ENCODE assay signal across 8 mouse cellular contexts in the genomic region with DNA sequence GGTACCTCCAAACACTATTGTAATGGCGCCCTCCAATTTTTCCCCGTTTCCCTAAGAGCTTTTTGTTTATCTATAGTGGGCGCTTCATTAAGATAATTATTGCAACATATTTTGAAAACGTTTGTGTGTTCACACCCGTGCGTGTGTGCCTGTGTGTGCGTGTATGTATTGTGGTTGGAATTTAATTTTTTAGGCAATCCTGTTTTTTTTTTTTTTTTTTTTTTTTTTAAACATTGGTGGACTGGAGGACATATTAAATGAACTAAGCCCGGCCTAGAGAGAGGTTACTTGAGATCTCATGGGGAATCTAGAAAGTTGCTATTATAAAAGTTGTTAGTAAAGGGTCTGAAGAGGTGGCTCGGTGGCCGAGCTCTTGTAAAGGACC. TPM values are rescaled to one million over a fixed set of nuclear protein-coding genes. Genes with fewer than 3 reads are reported as not detected.
A peak's percentile ranks its signal among the peaks of the same experiment; 100 is the strongest.
DNase-seq lines count a peak whose midpoint lies in the region; ATAC-seq and TF ChIP-seq lines count a peak whose summit lies in the region.

No protein-coding gene starts in this region.

- WGBS in heart, adult 2 months, result 6% methylated on average over 10 of the region's 10 CpGs
- WGBS in liver, embryonic 12.5 days (ENCODE audit: insufficient replicate concordance), result 10% methylated on average over 10 of the region's 10 CpGs

- no peaks in the 10 kb centered on the region for H3K9me3 ChIP-seq in liver, embryonic 12.5 days (replicated peaks)

- no peak for ATAC-seq in liver, embryonic 12.5 days

- peaks cover 5% of the 10 kb centered on the region; the same call in 1 of the 2 replicates for H3K79me2 ChIP-seq in heart, adult 2 months (replicated peaks; ENCODE audit: control insufficient read depth, insufficient read depth, low read length)

- intact Hi-C loops in heart, adult 2 months (cut with DNase I), result no loop called here

- DNase-seq in heart, adult 2 months, result no peak
- DNase-seq in heart, postnatal 4 days, result no peak
- no peak for DNase-seq in testis, postnatal 14 days (ENCODE audit: low spot score)
- no peak for DNase-seq in urinary bladder, postnatal 25 days (ENCODE audit: low spot score)
- DNase-seq in gastrocnemius, postnatal 4 days (ENCODE audit: low spot score in 2 of 2), result no peak
- no peak for DNase-seq in right cerebral cortex, postnatal 25 days

- H3K4me1 ChIP-seq in heart, adult 2 months (ENCODE audit: control insufficient read depth, insufficient read depth, low read length), result peaks cover 17% of the 10 kb centered on the region
- H3K4me1 ChIP-seq in testis, adult 2 months (ENCODE audit: control insufficient read depth, insufficient read depth, low read length), result peaks cover 5% of the 10 kb centered on the region
- H3K4me1 ChIP-seq in liver, embryonic 12.5 days, result peaks cover 60% of the 10 kb centered on the region

- peaks cover 29% of the 10 kb centered on the region for H3K36me3 ChIP-seq in heart, adult 2 months (ENCODE audit: control insufficient read depth, insufficient read depth, low read length)
- H3K36me3 ChIP-seq in testis, adult 2 months (ENCODE audit: control insufficient read depth, insufficient read depth, low read length), result no peaks in the 10 kb centered on the region; the same call in 1 of the 2 replicates
- peaks cover 43% of the 10 kb centered on the region for H3K36me3 ChIP-seq in liver, embryonic 12.5 days

- peak overlapping the region; percentile 60 for H3K9ac ChIP-seq in heart, adult 2 months (ENCODE audit: low read depth, low read length)
- H3K9ac ChIP-seq in liver, embryonic 12.5 days, result peak overlapping the region; percentile 97

- H3K4me3 ChIP-seq in heart, adult 2 months, result peak overlapping the region; percentile 78
- no peak overlapping the region for H3K4me3 ChIP-seq in testis, adult 2 months (ENCODE audit: control insufficient read depth, low read depth, low read length)
- peak overlapping the region; percentile 93 for H3K4me3 ChIP-seq in liver, embryonic 12.5 days

- peak overlapping the region; percentile 99 for H3K27ac ChIP-seq in heart, adult 2 months
- peak overlapping the region; percentile 88 for H3K27ac ChIP-seq in testis, adult 2 months (ENCODE audit: control insufficient read depth, insufficient read depth, low read depth, low read length)
- peak overlapping the region; percentile 97 for H3K27ac ChIP-seq in liver, embryonic 12.5 days

- no peaks in the 10 kb centered on the region for H3K27me3 ChIP-seq in heart, adult 2 months (ENCODE audit: control insufficient read depth, insufficient read depth, low read length)
- no peaks in the 10 kb centered on the region for H3K27me3 ChIP-seq in testis, adult 2 months (ENCODE audit: control insufficient read depth, insufficient read depth, low read length)
- H3K27me3 ChIP-seq in liver, embryonic 12.5 days (replicated peaks), result no peaks in the 10 kb centered on the region

- TF ChIP-seq POLR2A in heart, adult 2 months (IDR thresholded peaks at IDR 0.05; ENCODE audit: insufficient read depth, low read depth, low read length), result no peak
- TF ChIP-seq POLR2A in testis, adult 2 months (IDR thresholded peaks at IDR 0.05; ENCODE audit: control insufficient read depth, low read depth, low read length), result no peak

- TF ChIP-seq CTCF in heart, adult 2 months (IDR thresholded peaks at IDR 0.05), result no peak
- TF ChIP-seq CTCF in testis, adult 2 months (IDR thresholded peaks at IDR 0.05; ENCODE audit: control insufficient read depth, insufficient read depth, insufficient replicate concordance, low read depth, low read length), result no peak

- no peak for TF ChIP-seq EP300 in heart, adult 2 months (IDR thresholded peaks at IDR 0.05; ENCODE audit: insufficient read depth, low read depth, low read length)

- H3K4me2 ChIP-seq in liver, embryonic 12.5 days, result peak overlapping the region; percentile 91

RNA-seq across cellular contexts. Expression of a gene that starts 1.4 kb away (rescaled TPM):
- total RNA-seq in heart, adult 2 months (2021), result 100 to 1,000 TPM; 317 to 357 TPM
- 129 and 289 TPM in 2 replicates for polyA plus RNA-seq in heart, adult 2 months (2012; rRNA removed)
- 100 to 1,000 TPM; 610 to 637 TPM for total RNA-seq in heart, postnatal 4 days (2021)
- 23.1 and 26.9 TPM in 2 replicates for polyA plus RNA-seq in testis, adult 2 months (2012; rRNA removed)
- polyA plus RNA-seq in liver, embryonic 12.5 days (2016; fragmentation: Nextera tagmentation; extraction: Ambion mirVana), result 173 and 176 TPM in 2 replicates
- 100 to 1,000 TPM; 884 to 908 TPM for total RNA-seq in gastrocnemius, postnatal 4 days (2021)
